Mouse (Mus musculus) retina, adult 2 months (tissue): Measurements from ENCODE around the gene Rbm28.

Experiments used
- DNase-seq: peaks from one replicate; pipeline ENCODE4 v3.0.0-alpha.2; 2012; ENCODE audit warnings: low read depth, low spot score

Rbm28 gene

DNA sequence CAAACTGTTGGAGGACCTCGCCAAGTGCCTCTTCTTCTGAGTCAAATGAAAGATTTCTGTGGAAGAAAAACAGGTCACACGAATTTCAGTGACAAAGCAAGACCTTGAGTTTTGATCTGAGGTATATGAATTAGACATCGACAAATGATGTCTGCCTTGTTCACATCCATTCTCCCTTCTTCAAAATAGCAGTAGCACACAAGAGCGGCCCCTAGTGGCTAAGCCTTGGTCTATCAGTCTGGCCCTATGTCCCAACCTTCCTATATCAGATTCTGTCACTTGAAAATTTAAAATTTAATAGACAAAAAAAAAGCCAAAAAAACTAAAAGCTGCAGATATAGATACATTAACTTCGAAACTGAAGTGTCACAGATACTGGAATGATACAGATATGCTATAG lies 21.2 kb downstream of the Rbm28 start:
- peak; percentile 18 for DNase-seq

DNA sequence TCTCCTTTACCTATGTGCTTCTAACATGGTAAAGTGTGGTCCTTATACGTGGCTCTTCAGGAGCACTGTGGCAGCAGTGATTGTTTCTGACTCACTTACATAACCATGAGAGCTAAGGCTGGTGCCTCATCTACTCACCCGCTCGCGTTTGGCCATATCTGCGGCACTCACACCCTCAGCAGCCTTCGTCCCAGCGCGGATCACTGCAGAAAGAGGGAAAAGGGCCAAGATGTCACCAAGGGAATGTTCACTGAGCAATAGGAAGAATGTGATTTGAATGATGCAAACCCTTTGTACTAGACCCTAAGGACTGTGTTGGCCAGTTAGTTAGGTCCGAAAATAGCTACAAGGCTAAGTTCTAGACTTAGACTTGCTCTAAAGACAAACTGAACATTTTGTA lies 27.4 kb downstream of the Rbm28 start:
- DNase-seq: no peak

DNA sequence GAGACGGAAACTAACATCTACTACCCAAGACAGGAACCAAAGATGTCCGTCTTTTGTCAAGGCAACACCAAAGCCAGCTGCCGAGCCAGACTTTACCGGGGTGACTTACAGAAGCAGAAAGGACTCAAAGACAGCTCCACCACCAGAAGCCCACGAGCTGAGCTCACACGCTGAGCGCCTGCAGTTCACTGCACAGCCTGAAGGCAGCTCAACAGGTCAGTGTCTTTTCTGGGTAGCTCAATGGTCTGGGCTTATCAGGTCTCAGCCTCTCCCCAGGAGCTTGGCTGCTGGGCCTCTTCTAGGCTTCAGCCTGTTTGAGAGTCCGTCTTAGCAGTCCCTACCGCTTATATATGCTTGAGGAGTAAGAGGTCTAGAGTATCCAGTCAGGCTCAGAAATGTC lies 31.7 kb downstream of the Rbm28 start:
- no peak for DNase-seq

DNA sequence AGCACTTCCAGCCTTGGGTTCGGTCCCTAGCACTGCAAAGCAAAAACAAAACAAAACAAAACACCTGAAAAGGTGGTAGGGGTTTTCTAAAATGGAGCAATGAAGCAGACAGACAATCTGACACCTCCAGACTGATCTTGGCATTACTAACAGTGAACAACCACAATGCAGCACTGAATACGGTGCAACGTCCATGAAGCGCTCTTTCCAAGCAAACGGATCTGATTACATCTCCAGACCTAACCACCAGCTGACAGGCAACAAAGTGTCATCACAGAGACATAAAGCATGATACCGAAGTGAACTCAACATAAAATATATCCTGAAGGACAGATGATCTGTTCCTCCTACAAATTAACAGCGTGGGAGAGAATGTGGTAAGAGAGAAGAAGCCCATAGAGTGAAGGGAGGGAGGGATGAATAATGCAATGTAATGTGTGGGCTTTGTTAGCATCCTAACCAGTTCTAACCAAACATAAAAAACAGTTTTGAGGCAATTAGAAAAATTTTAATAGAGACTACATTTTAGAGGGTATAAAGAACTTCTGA lies 37.9 kb downstream of the Rbm28 start:
- no peak for DNase-seq

DNA sequence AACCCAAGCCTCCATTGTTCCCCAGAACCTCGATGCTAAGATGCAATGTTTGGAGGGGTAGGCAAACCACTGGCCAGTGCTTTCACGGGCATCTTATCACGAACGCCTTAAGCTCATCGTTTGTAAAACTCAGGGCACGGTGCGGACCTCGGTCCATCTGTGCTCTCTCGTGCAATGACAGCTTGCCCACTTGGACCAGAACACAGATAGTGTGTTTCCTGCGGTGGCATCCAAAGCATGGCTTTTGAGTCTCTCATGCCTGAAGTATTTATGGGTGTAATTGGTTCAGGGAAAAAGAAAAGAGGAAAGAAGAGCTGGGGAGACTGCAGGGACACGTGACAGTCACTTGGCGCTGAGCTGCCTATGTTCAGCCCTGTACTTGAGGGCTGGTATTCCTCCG lies 44.8 kb downstream of the Rbm28 start:
- DNase-seq: no peak

DNA sequence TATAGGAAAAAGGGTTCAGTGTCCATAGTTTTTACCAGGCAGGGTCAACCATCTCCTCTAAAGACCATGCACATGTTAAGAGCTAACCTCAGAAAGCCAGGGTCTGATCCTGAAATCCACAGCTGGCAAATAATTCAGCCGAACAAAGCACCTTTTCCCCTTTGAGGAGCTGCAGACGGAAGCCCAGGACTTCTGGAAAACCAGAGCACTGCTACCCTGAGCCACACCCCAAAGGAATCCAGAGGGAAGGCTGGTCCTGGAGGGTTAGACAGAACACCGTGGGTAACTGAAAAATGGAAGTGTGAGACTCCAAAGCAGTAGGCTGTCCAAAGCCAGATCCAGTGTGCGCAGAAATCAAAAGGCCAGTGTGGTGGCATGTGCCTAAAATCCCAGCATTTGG lies 45.8 kb downstream of the Rbm28 start:
- DNase-seq: no peak

DNA sequence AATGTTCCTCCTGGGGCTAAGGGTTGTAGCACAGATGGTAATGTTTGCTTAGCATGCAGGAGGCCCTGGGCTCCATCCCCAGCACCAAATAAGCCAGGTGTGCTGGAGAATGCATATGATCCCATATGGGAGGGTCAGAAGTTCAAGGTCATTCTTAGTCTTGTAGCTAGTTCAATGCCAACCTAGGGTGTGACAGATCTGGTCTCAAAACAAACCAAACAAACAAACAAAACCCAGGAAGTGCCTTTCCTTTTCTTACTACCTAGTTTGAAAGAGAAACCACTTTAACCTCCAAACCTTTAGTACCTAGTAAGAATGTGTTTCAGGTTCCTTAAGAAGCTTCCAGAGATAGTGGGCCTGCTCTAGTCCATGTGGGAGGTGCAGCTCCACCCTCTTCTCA lies 46.6 kb downstream of the Rbm28 start:
- no peak for DNase-seq

DNA sequence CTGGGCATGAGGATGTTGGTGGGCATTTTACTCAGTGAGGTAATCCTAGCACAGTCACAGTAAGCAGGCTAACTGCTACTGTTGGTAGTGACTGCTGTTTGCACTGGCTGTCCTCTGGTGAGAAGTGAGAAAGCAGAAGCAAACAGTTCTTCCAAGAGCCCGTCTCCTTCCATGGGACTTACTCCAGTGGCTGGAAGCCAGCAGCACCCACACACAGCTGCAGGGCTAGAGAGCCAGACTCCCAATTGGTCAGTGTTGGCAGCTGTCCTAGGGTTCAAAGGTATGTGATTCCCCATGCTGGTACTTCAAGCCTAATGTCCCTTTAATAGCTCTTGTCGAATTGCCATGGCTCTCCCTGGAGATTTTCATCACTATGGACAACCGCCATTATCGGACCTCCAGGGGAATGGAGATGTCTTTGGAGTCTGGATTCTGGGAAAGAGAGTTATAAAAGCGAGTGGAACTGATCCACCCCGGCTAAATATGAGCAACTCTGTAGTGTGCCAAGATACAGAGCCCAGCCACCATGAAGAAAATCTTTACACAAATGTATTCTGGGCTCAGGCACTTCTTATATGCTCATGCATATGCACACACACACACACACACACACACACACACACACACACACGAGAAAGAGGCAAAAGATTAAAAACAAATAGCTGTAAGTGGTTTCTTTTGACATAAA lies 47.2 kb downstream of the Rbm28 start:
- DNase-seq: no peak

DNA sequence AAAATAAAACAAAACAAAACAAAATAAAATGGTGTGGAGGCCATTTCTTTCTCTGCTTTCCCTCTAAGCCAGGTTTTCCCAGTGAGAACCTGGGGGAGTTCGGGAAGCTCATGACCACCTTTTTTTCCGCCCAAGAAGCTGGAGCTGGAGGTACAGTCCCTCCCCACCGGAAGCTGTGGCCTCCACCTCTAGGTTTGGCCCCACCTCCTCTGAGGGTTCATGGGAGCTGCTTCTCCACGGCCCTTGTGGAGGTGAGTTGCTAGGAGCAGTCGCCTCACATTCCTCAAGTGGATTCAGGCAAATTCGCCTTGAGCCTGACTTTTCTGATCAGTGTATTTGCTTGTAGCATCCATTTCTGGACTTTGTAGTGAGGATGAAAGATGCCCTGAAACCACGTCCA lies 49.0 kb downstream of the Rbm28 start:
- DNase-seq: no peak

DNA sequence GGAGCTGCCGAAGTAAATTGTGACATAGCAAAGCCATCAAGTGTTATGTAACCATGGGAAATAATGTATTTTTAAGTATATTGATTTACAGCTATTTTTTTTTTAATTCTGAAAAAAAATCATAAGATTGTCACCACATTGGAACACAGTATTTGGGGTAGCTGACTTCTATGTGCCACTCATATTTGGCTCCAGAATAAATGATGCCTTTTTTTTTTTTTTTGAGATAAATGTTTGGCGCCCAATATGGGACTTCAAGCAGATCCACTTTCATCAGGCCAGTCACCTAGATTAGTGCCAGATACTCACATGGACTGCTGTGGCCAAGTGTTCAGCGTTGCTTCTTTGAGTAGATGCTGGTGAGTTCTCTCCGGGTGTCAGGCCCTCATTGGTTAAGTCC lies 53.3 kb downstream of the Rbm28 start:
- DNase-seq: no peak

DNA sequence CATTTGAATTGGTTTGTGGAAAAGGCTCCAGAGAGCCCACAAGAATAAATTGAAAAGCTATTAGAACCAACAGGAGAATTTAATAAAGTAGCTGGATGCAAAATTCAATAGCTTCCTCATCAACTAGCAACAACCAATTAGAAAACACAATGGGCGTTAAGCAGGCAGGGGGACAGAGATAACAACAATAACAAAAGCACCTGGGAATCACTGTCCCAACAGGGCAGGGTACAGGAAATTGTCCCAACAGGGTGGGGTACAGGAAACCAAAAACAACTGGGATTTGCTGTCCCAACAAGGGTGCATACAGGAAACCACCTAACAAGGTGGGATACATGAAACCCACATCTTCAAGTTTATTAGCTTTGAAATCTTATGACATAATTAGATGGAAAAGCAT lies 56.4 kb downstream of the Rbm28 start:
- DNase-seq: no peak

DNA sequence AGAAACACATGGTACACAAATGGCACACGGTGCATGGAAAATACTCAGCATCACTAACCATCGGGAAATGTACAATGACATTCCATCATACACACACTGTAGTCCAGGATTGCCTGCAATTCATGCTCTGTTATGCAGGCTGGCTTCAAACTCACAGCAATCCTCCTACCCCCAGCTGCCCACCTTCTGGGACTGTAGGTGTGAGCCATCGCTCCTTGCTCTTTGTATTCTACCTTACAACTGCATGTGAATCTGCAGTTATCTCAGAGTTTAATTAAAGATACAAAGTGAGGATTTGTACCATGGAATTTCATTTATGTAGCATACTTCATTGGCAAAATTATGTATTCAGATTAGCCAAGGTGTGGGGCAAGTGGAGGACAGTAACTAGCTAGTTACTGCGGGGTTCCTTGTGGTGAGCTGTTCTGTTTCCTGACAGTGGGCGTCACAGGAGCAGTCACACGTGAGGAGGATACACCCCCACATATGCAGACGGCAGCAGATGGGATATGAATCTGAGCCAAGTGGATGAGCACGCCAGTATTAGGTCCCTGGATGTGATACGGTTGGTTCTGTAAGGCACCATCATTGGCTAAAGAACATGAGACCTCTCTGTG lies 63.5 kb downstream of the Rbm28 start:
- no peak for DNase-seq

DNA sequence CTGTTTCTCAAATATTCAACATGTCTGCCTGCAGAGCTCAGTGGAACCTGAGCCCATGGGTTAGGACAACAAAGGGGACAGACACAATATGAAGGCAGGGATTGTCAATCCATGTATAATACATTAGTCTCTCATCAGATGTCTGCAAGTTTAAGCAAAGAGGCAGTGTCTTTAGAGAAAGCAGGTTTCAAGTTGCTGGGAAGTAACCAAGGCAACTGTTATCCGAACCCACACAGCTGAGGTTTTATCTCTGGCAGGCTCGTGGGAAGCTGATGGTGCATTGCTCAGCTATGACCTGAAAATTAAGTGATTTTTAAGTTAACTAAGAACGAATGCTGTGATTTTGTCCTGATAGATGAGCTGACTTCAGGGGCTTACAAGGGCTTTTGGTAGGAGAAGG lies 64.4 kb downstream of the Rbm28 start:
- no peak for DNase-seq

DNA sequence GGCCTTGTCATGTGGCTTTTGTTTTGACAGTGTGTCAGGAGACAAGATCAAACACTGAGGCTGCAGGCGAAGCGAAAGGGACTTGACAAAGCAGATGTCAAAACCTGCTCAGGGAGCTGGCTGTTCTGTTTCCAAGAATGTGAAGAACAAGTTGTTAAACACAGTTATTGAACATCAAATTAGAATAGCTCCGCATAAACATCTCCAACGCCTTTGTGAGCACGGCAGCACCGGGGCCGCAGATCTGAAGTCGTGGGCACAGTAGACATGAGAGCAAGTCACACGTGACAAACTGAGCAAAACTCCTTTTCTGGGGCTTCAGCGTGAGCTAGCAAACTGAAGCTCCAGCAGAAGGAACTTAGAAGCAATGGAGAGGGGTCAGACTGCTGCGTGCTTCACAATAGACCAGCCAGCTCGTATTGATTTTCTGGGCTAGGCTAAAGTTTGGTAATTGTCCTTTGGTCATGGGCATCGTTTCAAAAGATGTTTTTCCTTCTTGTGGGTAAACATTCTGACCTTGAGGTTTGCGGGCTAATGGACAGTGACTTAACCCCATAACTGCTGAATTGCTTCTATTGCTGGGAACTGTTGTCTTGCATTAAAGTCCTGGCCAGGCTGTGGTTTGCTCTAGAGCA lies 65.2 kb downstream of the Rbm28 start:
- DNase-seq: no peak

DNA sequence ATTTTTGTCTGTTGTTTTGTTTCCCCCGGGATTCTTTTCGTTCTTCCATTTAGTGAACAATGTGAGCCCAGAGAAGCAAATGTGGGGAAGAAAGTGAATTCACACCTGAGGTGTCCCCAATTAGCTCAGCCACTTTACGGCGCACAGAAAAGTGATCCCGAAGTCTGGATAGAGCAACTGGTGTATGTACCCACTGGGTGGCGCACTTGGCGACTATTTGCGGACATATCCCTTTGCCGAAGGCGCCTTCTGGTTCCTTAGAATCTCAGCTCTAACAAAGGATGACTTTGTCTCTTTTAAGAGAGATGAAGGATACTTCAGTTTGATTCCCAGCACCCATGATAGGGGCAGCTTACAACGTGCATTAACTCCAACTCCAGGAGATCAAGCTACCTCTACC lies 71.9 kb downstream of the Rbm28 start:
- no peak for DNase-seq

DNA sequence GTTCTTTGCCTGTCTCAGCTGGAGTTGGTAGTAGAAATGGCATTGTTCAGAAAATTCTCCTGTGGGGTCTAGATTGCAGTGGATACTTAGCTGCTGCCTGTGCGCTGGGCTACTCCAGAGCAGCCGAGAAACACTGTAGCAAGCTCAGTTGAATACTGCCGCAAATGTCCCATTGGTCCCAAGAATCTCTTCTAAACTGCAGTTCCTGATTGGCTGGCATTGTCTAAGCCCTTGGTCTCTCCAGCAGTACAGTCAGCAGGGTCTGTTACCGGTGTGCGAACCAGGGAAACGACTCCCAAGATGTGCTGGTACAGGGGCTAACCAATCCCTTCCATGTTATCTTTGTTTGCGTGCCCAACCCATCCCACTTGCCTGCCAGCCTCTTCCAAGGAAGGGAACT lies 72.6 kb downstream of the Rbm28 start:
- no peak for DNase-seq

DNA sequence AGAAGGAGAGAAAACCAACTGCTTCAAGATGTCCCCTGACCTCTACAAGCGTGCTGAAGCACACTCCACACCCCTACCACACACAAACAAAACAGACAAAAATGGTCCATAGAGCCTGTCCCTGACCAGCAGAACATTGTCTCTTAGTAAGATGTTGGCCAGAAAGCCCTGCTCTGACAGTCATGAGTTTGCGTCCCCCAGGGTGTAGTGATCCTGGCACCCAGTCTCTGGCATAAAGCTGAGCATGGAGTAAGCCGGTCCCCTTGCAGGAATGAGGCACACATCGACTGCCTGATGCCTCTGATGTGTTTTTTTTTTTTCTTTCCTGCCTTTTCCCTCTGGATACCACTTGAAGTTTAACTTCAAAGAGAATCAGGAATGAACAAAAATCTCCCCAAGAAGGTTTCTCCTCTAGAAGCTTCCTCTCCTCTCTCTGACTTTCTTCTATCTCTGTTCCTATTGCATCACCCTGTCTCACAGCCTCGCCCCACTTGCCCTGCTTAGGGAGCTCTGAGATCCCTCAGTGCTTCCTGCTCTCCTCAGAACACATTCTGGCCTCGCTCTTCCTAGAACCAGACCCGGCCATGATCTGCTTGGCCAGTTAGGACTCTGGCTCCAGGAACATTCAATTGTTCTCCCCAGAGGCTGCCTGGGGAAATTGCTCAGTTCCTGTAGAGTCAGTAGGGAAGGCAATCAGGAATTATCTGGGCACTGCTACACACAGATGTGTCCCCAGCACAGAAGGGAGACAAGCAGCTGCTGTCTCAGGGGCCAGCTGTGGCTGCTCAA lies 76.7 kb downstream of the Rbm28 start:
- no peak for DNase-seq

DNA sequence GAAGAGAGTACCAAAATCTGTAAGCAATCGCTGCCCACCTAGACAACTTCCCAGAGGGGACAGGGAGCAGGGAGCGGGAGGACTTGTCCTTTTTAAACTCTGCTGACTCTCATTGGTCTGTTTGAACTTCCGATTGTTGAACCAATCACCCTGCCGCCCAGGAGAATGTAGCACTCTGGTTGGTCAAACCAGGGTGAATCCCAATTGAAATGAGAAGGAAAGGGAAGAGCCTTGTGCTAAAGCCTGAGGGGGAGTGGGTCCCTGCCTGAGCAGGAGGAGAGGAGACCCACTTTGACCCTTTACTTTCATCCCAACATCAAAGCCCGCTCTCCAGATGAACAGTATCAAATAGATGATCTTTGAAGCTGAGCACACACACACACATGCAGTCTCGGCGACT lies 80.4 kb downstream of the Rbm28 start:
- no peak for DNase-seq

DNA sequence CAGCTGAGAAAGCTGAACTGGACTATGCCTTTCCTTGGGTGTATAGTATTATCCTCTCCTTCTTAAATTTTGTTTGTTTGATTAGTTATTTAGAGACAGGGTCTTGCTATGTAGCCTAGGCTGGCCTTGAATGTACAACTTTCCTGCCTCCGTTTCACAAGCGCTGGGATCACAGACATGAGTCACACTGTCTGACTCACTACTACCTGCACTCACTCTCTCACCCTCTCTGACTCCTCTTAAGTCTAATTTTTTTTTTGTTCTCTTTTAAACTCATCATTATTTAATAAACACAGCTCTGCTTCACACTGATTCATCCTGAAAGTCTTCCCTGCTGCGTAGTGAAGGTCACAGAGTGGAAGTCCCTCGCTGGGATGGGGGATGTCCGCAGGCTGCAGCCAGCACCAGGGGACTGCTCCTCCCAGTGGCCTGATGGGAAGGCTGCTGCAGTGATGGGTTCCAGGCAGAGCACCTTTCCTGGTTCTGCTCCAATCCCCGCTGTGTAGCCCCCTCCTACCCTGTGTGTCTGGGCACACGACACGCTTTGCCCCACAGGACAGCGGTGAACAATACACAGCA lies 81.9 kb downstream of the Rbm28 start:
- no peak for DNase-seq

DNA sequence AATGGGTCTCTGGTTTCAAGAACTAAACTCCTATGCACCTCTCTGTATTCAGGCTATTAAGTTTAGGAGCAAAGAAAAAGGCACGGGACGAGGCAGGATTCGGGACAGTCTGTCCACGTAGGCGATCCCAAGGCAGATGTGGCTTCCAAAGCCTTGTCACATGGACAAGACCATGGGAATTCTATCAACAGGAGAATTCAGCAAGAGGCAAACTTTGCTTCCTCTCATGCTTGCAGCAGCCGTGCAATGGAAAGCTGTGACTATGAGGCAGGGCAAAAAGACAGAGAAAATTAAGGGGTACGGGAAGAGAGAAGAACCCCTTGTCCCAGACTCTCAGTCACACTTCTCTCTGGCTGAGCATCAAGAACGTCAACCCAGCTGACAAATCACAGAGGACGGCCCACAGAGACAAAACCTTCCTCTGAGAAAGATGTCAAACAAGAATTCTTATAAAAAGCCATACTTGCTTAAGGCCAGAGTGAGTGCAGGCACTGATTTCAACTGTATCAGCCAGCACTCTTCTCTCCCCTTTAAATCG lies 82.9 kb downstream of the Rbm28 start:
- no peak for DNase-seq

DNA sequence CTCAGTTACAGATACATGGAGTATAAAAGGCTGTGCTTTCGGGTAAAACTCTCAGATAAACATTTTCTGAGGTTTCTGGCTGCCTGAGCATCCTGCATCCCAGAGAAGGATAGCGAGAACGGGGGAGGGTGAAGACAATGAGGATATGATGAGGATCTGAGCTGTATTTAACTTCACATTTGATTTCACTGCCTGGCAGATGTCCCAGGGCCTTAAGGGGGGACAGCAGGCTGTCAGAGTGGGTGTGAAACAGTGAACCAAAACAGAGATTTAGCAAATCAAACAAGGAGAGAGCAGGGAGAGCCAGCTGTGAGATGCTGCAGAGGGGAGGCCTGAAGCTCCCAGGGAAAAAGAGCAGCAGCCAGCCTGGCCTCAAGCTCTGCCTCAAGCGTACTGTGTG lies 85.5 kb downstream of the Rbm28 start:
- DNase-seq: no peak

DNA sequence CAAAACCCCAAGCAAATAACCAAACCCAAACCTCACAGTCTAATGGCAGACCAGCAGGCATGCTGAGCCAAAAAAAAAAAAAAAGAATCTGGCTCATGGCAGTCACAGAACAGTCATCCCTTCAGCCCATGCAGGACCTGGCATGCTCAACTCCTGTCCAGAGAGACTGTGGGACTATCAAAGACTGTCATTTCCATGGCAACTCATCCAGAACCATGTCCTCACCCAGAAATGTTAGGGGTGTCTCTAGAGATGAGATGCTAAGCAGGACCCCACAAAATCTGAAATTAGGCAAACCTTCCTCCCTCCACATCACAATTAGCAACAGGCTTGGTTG lies 90.7 kb downstream of the Rbm28 start:
- no peak for DNase-seq
